Mouse (Mus musculus): ENCODE data around the gene Cox5a.
A peak's percentile ranks its signal among the peaks of the same experiment; 100 is the strongest.

- TF ChIP-seq POLR2A (IDR thresholded peaks at IDR 0.05; ENCODE audit: low read depth, low read length) (no peak), CTCF (conservative IDR thresholded peaks at IDR 0.05; ENCODE audit: insufficient read depth, insufficient read length, low read depth, low read length) (0 out of 2 replicates have a peak, but pooled peaks have one; percentile 7)
These were observed 2.7 kb downstream of the Cox5a start for GRCm38 (mm10) chr9:57523754-57524153.

Measured in kidney, adult 2 months (tissue).